7 mouse cellular contexts compared by ENCODE assay signal in genomic region chr13:12105231-12105829, GRCm38 (mm10). TPM values are rescaled to one million over a fixed set of nuclear protein-coding genes. Genes with fewer than 3 reads are reported as not detected.
A peak's percentile ranks its signal among the peaks of the same experiment; 100 is the strongest.
DNase-seq lines count a peak whose midpoint lies in the region; ATAC-seq and TF ChIP-seq lines count a peak whose summit lies in the region.

No protein-coding gene starts in this region.

- peaks cover 31% of the 10 kb centered on the region for H3K27me3 ChIP-seq in lung, embryonic 14.5 days (ENCODE audit: insufficient read depth, low read length)
- H3K27me3 ChIP-seq in embryonic facial prominence, embryonic 10.5 days (replicated peaks; ENCODE audit: low read depth, poor library complexity, severe bottlenecking): peaks cover 59% of the 10 kb centered on the region
- peaks cover 26% of the 10 kb centered on the region for H3K27me3 ChIP-seq in hindbrain, embryonic 13.5 days
- no peaks in the 10 kb centered on the region for H3K27me3 ChIP-seq in midbrain, embryonic 16.5 days (ENCODE audit: control insufficient read depth, insufficient read depth, low read depth, low read length)
- no peaks in the 10 kb centered on the region; the same call in 1 of the 2 replicates for H3K27me3 ChIP-seq in thymus, adult 2 months (ENCODE audit: control insufficient read depth, insufficient read depth, low read length)

- H3K27ac ChIP-seq in lung, embryonic 14.5 days (ENCODE audit: low read depth): no peak overlapping the region
- no peak overlapping the region for H3K27ac ChIP-seq in embryonic facial prominence, embryonic 10.5 days (replicated peaks)
- peak overlapping the region; percentile 86; the same call in 1 of the 2 replicates for H3K27ac ChIP-seq in hindbrain, embryonic 13.5 days
- H3K27ac ChIP-seq in midbrain, embryonic 16.5 days (ENCODE audit: low read length): peak overlapping the region; percentile 81
- no peak overlapping the region for H3K27ac ChIP-seq in thymus, adult 2 months (ENCODE audit: control insufficient read depth, insufficient read depth, low read length)

- no peak for ATAC-seq in lung, embryonic 14.5 days (ENCODE audit: insufficient read depth)
- no peak for ATAC-seq in hindbrain, embryonic 13.5 days (ENCODE audit: low FRiP score)
- ATAC-seq in midbrain, embryonic 16.5 days: peak; percentile 14; the same call in 1 of the 2 replicates

- peak overlapping the region; percentile 61; the same call in 1 of the 2 replicates for H3K9ac ChIP-seq in lung, embryonic 14.5 days
- H3K9ac ChIP-seq in hindbrain, embryonic 13.5 days: peak overlapping the region; percentile 89
- H3K9ac ChIP-seq in midbrain, embryonic 16.5 days (ENCODE audit: low read depth, low read length): peak overlapping the region; percentile 79

- no peaks in the 10 kb centered on the region for H3K36me3 ChIP-seq in lung, embryonic 14.5 days (ENCODE audit: insufficient read depth)
- H3K36me3 ChIP-seq in embryonic facial prominence, embryonic 10.5 days (replicated peaks): no peaks in the 10 kb centered on the region
- H3K36me3 ChIP-seq in hindbrain, embryonic 13.5 days: no peaks in the 10 kb centered on the region
- H3K36me3 ChIP-seq in midbrain, embryonic 16.5 days (ENCODE audit: control insufficient read depth, insufficient read depth, low read length): no peaks in the 10 kb centered on the region
- H3K36me3 ChIP-seq in thymus, adult 2 months (ENCODE audit: control insufficient read depth, insufficient read depth, low read length): no peaks in the 10 kb centered on the region

- TF ChIP-seq POLR2A in lung, adult 2 months (IDR thresholded peaks at IDR 0.05; ENCODE audit: borderline replicate concordance, extremely low read depth, low read depth, low read length): no peak
- no peak for TF ChIP-seq POLR2A in thymus, adult 2 months (IDR thresholded peaks at IDR 0.05; ENCODE audit: control insufficient read depth, extremely low read depth, insufficient read depth, low read length, poor library complexity)

- H3K4me1 ChIP-seq in lung, embryonic 14.5 days (ENCODE audit: insufficient read depth): no peaks in the 10 kb centered on the region
- H3K4me1 ChIP-seq in lung, adult 2 months (ENCODE audit: control insufficient read depth, insufficient read depth, low read length): no peaks in the 10 kb centered on the region
- H3K4me1 ChIP-seq in embryonic facial prominence, embryonic 10.5 days: peaks cover 14% of the 10 kb centered on the region
- H3K4me1 ChIP-seq in hindbrain, embryonic 13.5 days (replicated peaks): peaks cover 35% of the 10 kb centered on the region
- peaks cover 16% of the 10 kb centered on the region for H3K4me1 ChIP-seq in midbrain, embryonic 16.5 days (ENCODE audit: control insufficient read depth, insufficient read depth, low read length)
- H3K4me1 ChIP-seq in thymus, adult 2 months (replicated peaks; ENCODE audit: control insufficient read depth, insufficient read depth, low read length): no peaks in the 10 kb centered on the region

- H3K4me3 ChIP-seq in lung, embryonic 14.5 days (ENCODE audit: low read depth, low read length): peak overlapping the region; percentile 66
- no peak overlapping the region for H3K4me3 ChIP-seq in lung, adult 2 months (replicated peaks; ENCODE audit: extremely low read depth, low read depth, low read length)
- peak overlapping the region; percentile 77 for H3K4me3 ChIP-seq in embryonic facial prominence, embryonic 10.5 days
- peak overlapping the region; percentile 82 for H3K4me3 ChIP-seq in hindbrain, embryonic 13.5 days
- H3K4me3 ChIP-seq in midbrain, embryonic 16.5 days (ENCODE audit: low read depth, low read length): peak overlapping the region; percentile 63
- no peak overlapping the region for H3K4me3 ChIP-seq in thymus, adult 2 months (ENCODE audit: control insufficient read depth, insufficient read depth, low read length)

- H3K4me2 ChIP-seq in lung, embryonic 14.5 days: peak overlapping the region; percentile 95
- peak overlapping the region; percentile 95 for H3K4me2 ChIP-seq in hindbrain, embryonic 13.5 days
- peak overlapping the region; percentile 63 for H3K4me2 ChIP-seq in midbrain, embryonic 16.5 days (ENCODE audit: low read length)

- WGBS in lung, embryonic 14.5 days: 4% methylated on average over 17 of the region's 17 CpGs
- 8% methylated on average over 17 of the region's 17 CpGs for WGBS in lung, adult 2 months
- 8% methylated on average over 17 of the region's 17 CpGs for WGBS in embryonic facial prominence, embryonic 10.5 days
- 7% methylated on average over 17 of the region's 17 CpGs for WGBS in hindbrain, embryonic 13.5 days
- WGBS in midbrain, embryonic 16.5 days: 2% methylated on average over 17 of the region's 17 CpGs
- 15% methylated on average over 17 of the region's 17 CpGs for WGBS in thymus, adult 2 months

- TF ChIP-seq CTCF in lung, embryonic 14.5 days (IDR thresholded peaks at IDR 0.05; ENCODE audit: low read depth): no peak
- TF ChIP-seq CTCF in lung, adult 2 months (IDR thresholded peaks at IDR 0.05; ENCODE audit: insufficient read depth, low read length): no peak
- TF ChIP-seq CTCF in thymus, adult 2 months (IDR thresholded peaks at IDR 0.05; ENCODE audit: borderline replicate concordance, control insufficient read depth, extremely low read depth, insufficient read depth, low read length, poor library complexity): no peak

- peak; percentile 23 for DNase-seq in lung, embryonic 14.5 days
- DNase-seq in lung, adult 2 months: no peak
- DNase-seq in embryonic facial prominence, embryonic 10.5 days (ENCODE audit: low spot score): peak; percentile 12
- no peak for DNase-seq in thymus, adult 2 months
- no peak for DNase-seq in retina, postnatal 1 day

- H3K9me3 ChIP-seq in lung, embryonic 14.5 days (ENCODE audit: low read depth, low read length): no peaks in the 10 kb centered on the region
- H3K9me3 ChIP-seq in embryonic facial prominence, embryonic 10.5 days: no peaks in the 10 kb centered on the region
- H3K9me3 ChIP-seq in hindbrain, embryonic 13.5 days: no peaks in the 10 kb centered on the region
- no peaks in the 10 kb centered on the region for H3K9me3 ChIP-seq in midbrain, embryonic 16.5 days (replicated peaks; ENCODE audit: control insufficient read depth, low read length, poor library complexity, severe bottlenecking)

RNA-seq across cellular contexts. Expression of gene Ryr2, which starts 1.4 kb away (rescaled TPM):
- polyA plus RNA-seq in lung, embryonic 14.5 days (2014; fragmentation: Nextera tagmentation; extraction: Ambion mirVana): 2.3 TPM in 2 replicates
- 2.3 and 4.1 TPM in 2 replicates for polyA plus RNA-seq in lung, adult 2 months (2012; rRNA removed)
- 0.14 and 0.15 TPM in 2 replicates for polyA plus RNA-seq in embryonic facial prominence, embryonic 10.5 days (2016; fragmentation: Nextera tagmentation; extraction: Ambion mirVana)
- 2.2 and 2.5 TPM in 2 replicates for polyA plus RNA-seq in hindbrain, embryonic 13.5 days (2015; fragmentation: Nextera tagmentation; extraction: Ambion mirVana)
- polyA plus RNA-seq in midbrain, embryonic 16.5 days (2015; fragmentation: Nextera tagmentation; extraction: Ambion mirVana): 3.5 and 4.2 TPM in 2 replicates
- 0.61 and 3.6 TPM in 2 replicates for polyA plus RNA-seq in thymus, adult 2 months (2012; rRNA removed)

Comparison
In these comparisons a context has a peak if more than half of its experiments do, and no peak if none do; other contexts are left out.
1. DNase-seq: peak in lung, embryonic 14.5 days (single experiment) and embryonic facial prominence, embryonic 10.5 days (single experiment); none in lung, adult 2 months (single experiment), thymus, adult 2 months (single experiment) and retina, postnatal 1 day (single experiment).
2. H3K4me3 ChIP-seq: peak in lung, embryonic 14.5 days (single experiment), embryonic facial prominence, embryonic 10.5 days (single experiment), hindbrain, embryonic 13.5 days (single experiment) and midbrain, embryonic 16.5 days (single experiment); none in lung, adult 2 months (single experiment) and thymus, adult 2 months (single experiment).
3. H3K27ac ChIP-seq: peak in hindbrain, embryonic 13.5 days (single experiment) and midbrain, embryonic 16.5 days (single experiment); none in lung, embryonic 14.5 days (single experiment), embryonic facial prominence, embryonic 10.5 days (single experiment) and thymus, adult 2 months (single experiment).
4. Peak in every context shown above with its lines, with median percentiles within 50 percentile points of each other: H3K4me2 ChIP-seq and H3K9ac ChIP-seq.